Mouse (Mus musculus) CH12.LX (cell line): Measurements from ENCODE around the gene Ppp1r14a.

Experiments
- CTCF ChIP-seq, 2 experiments: IDR thresholded peaks in 1 of 2; conservative IDR thresholded peaks in 1 of 2; 2 replicates each; pipeline ENCODE4 v1.5.1; 2011 to 2012; ENCODE audit warnings: low read depth in 2 of 2, low read length in 2 of 2, improper control_type of control experiment in 1 of 2, inconsistent platforms in 1 of 2, mild to moderate bottlenecking in 1 of 2, moderate library complexity in 1 of 2
- POLR2A ChIP-seq: IDR thresholded peaks from 2 replicates; pipeline ENCODE4 v1.6.1; 2011; ENCODE audit warnings: low read depth, mild to moderate bottlenecking, improper control_type of control experiment, low read length

DNA sequence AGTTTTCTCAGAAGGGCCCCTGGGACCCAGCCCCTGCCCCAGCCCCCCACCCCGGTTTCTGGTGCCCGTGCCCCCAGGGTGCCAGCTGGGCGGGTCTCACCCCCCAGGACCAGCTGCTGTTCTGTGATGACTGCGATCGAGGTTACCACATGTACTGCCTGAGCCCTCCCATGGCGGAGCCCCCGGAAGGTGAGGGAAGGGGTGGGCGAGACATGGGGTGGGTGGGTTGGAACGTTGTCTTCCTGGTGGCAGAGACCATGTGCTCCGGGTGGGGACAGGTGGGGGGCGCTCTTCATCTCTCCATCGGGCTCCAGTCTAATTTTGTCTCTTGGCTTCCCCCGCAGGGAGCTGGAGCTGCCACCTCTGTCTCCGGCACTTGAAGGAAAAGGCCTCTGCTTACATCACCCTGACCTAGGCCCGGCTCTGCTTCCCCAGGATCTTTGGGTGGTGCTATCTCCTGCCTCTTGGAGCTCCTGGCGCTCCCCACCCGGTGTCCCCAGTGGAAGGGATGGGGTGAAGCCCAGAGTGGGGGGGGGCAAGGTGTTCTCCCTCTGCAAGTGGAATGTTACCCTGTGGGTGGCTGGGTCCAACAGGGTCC is 27.1 kb downstream of the Ppp1r14a start:
- no peak for TF ChIP-seq CTCF (conservative IDR thresholded peaks at IDR 0.05 in 1 of 2, IDR thresholded peaks at IDR 0.05 in 1 of 2; ENCODE audit: low read depth in 2 of 2, low read length in 2 of 2)
- TF ChIP-seq POLR2A: no peak
